Mouse (Mus musculus) embryonic facial prominence, embryonic 13.5 days (tissue): Measurements from ENCODE around the gene Stkld1. TPM values are rescaled to one million over a fixed set of nuclear protein-coding genes. Genes with fewer than 3 reads are reported as not detected.

Source experiments
- ATAC-seq: fragments of 200-750 bp; cut with Nextera tagmentation; 2 replicates; pipeline ENCODE4 v1.8.0; 2017; ENCODE audit warnings: low read depth; ENCODE audit not compliant: insufficient number of reproducible peaks, insufficient read depth, low FRiP score, low TSS enrichment
- H3K27ac ChIP-seq: fragments of 300-500 bp; sonication (generic); 2 replicates; pipeline ENCODE4 v1.5.1; 2015; ENCODE audit warnings: moderate library complexity, mild to moderate bottlenecking, inconsistent platforms
- H3K27me3 ChIP-seq: fragments of 300-500 bp; sonication (generic); 2 replicates; pipeline ENCODE4 v1.6.1; 2015; ENCODE audit warnings: mild to moderate bottlenecking, inconsistent platforms
- H3K36me3 ChIP-seq: fragments of 300-500 bp; sonication (generic); 2 replicates; pipeline ENCODE4 v1.6.1; 2015; ENCODE audit warnings: mild to moderate bottlenecking, inconsistent platforms
- H3K4me1 ChIP-seq: fragments of 300-500 bp; sonication (generic); 2 replicates; pipeline ENCODE4 v1.6.1; 2015; ENCODE audit warnings: inconsistent platforms
- H3K4me2 ChIP-seq: fragments of 300-500 bp; sonication (generic); 2 replicates; pipeline ENCODE4 v1.6.1; 2015; ENCODE audit warnings: moderate library complexity, mild to moderate bottlenecking, inconsistent platforms
- H3K4me3 ChIP-seq: fragments of 300-500 bp; sonication (generic); 2 replicates; pipeline ENCODE4 v1.5.1; 2015; ENCODE audit warnings: mild to moderate bottlenecking, inconsistent platforms
- H3K9ac ChIP-seq: fragments of 300-500 bp; sonication (generic); 2 replicates; pipeline ENCODE4 v1.6.1; 2015; ENCODE audit warnings: mild to moderate bottlenecking, inconsistent platforms
- H3K9me3 ChIP-seq: fragments of 300-500 bp; sonication (generic); 2 replicates; pipeline ENCODE4 v1.6.1; 2016; ENCODE audit warnings: inconsistent platforms
- WGBS: fragments of 180-500 bp; shearing (Covaris S2); methylation state at CpG from one replicate; pipeline ENCODE4 v1.1.7; 2015; ENCODE audit warnings: mixed read lengths; 5-methylcytosine and 5-hydroxymethylcytosine counted together
- polyA plus RNA-seq: library from polyadenylated mRNA; unstranded; fragments of >200 nt; fragmentation: Nextera tagmentation; extraction: Ambion mirVana; gene quantifications from 2 replicates; pipeline ENCODE4 v1.2.1, GENCODE M21; 2015

The Stkld1 gene
- polyA plus RNA-seq, 1 experiment from 2014 or later, result 0.22 TPM

- Histone ChIP-seq H3K36me3 (peaks cover 97% of the 10 kb centered on the region), H3K9me3 (no peaks in the 10 kb centered on the region), H3K4me1 (no peaks in the 10 kb centered on the region), H3K27me3 (no peaks in the 10 kb centered on the region), H3K27ac (no peak overlapping the region), H3K4me3 (no peak overlapping the region), H3K4me2 (no peak overlapping the region), H3K9ac (no peak overlapping the region)
- ATAC-seq, result no peak
- WGBS, result 86% methylated on average over 8 of the region's 8 CpGs
These were observed 17.6 kb downstream of the Stkld1 start for GRCm38 (mm10) chr2:26951346-26951905.

GRCm38 (mm10) chr2:26952193-26952592 lies 18.3 kb downstream of the Stkld1 start:
- H3K36me3 ChIP-seq, result peaks cover 97% of the 10 kb centered on the region
- no peak overlapping the region for H3K4me3 ChIP-seq
- WGBS, result 88% methylated on average over 4 of the region's 4 CpGs
- no peak overlapping the region for H3K9ac ChIP-seq
- H3K27me3 ChIP-seq, result no peaks in the 10 kb centered on the region
- ATAC-seq, result no peak
- no peak overlapping the region for H3K4me2 ChIP-seq
- H3K27ac ChIP-seq, result no peak overlapping the region
- H3K9me3 ChIP-seq, result no peaks in the 10 kb centered on the region
- no peaks in the 10 kb centered on the region for H3K4me1 ChIP-seq

GRCm38 (mm10) chr2:26952866-26953265 lies 19.0 kb downstream of the Stkld1 start:
- 82% methylated on average over 8 of the region's 8 CpGs for WGBS
- Histone ChIP-seq H3K4me1 (no peaks in the 10 kb centered on the region), H3K9ac (no peak overlapping the region), H3K9me3 (no peaks in the 10 kb centered on the region), H3K36me3 (peaks cover 97% of the 10 kb centered on the region), H3K4me2 (no peak overlapping the region), H3K4me3 (no peak overlapping the region), H3K27ac (no peak overlapping the region), H3K27me3 (no peaks in the 10 kb centered on the region)
- ATAC-seq, result no peak

GRCm38 (mm10) chr2:26954735-26955395 lies 21.0 kb downstream of the Stkld1 start:
- WGBS, result 90% methylated on average over 2 of the region's 2 CpGs
- Histone ChIP-seq H3K4me1 (no peaks in the 10 kb centered on the region), H3K27me3 (no peaks in the 10 kb centered on the region), H3K27ac (no peak overlapping the region), H3K9me3 (no peaks in the 10 kb centered on the region), H3K9ac (no peak overlapping the region), H3K4me2 (no peak overlapping the region), H3K4me3 (no peak overlapping the region), H3K36me3 (peaks cover 96% of the 10 kb centered on the region)
- ATAC-seq, result no peak

GRCm38 (mm10) chr2:26956811-26957487 lies 23.1 kb downstream of the Stkld1 start:
- peaks cover 6% of the 10 kb centered on the region for H3K4me1 ChIP-seq
- H3K27ac ChIP-seq, result no peak overlapping the region
- H3K9ac ChIP-seq, result no peak overlapping the region
- no peak overlapping the region for H3K4me2 ChIP-seq
- WGBS, result 94% methylated on average over 12 of the region's 12 CpGs
- H3K27me3 ChIP-seq, result no peaks in the 10 kb centered on the region
- no peaks in the 10 kb centered on the region for H3K9me3 ChIP-seq
- ATAC-seq, result no peak
- H3K4me3 ChIP-seq, result no peak overlapping the region
- peaks cover 92% of the 10 kb centered on the region for H3K36me3 ChIP-seq

- Histone ChIP-seq H3K27me3 (no peaks in the 10 kb centered on the region), H3K4me1 (peaks cover 11% of the 10 kb centered on the region), H3K36me3 (peaks cover 91% of the 10 kb centered on the region), H3K27ac (no peak overlapping the region), H3K9ac (no peak overlapping the region), H3K4me2 (no peak overlapping the region), H3K4me3 (no peak overlapping the region), H3K9me3 (no peaks in the 10 kb centered on the region)
- ATAC-seq, result no peak
- WGBS, result 81% methylated on average over 2 of the region's 2 CpGs
These were observed 23.6 kb downstream of the Stkld1 start for GRCm38 (mm10) chr2:26957488-26957859.

- 71% methylated on average over 4 of the region's 4 CpGs for WGBS
- no peak overlapping the region for H3K27ac ChIP-seq
- H3K9ac ChIP-seq, result no peak overlapping the region
- H3K4me3 ChIP-seq, result no peak overlapping the region
- peaks cover 25% of the 10 kb centered on the region for H3K4me1 ChIP-seq
- ATAC-seq, result no peak
- no peaks in the 10 kb centered on the region for H3K27me3 ChIP-seq
- no peaks in the 10 kb centered on the region for H3K9me3 ChIP-seq
- H3K4me2 ChIP-seq, result no peak overlapping the region
- peaks cover 58% of the 10 kb centered on the region for H3K36me3 ChIP-seq
These were observed 26.9 kb downstream of the Stkld1 start for GRCm38 (mm10) chr2:26960756-26961155.

- Histone ChIP-seq H3K4me1 (peaks cover 25% of the 10 kb centered on the region), H3K36me3 (peaks cover 26% of the 10 kb centered on the region), H3K9me3 (no peaks in the 10 kb centered on the region), H3K9ac (peak within 1 kb of the TSS; percentile 94), H3K27ac (peak within 1 kb of the TSS; percentile 99), H3K4me3 (peak within 1 kb of the TSS; percentile 83), H3K4me2 (peak within 1 kb of the TSS; percentile 81), H3K27me3 (no peaks in the 10 kb centered on the region)
- ATAC-seq, result peak; percentile 92
- WGBS, result under 1% methylated on average over 50 of the region's 50 CpGs
These were observed 30.3 kb downstream of the Stkld1 start, which contains the start of gene Rexo4 for GRCm38 (mm10) chr2:26963923-26964723. Rexo4 (minus strand) TSS chr2:26964386.

GRCm38 (mm10) chr2:26964724-26965370 lies 31.0 kb downstream of the Stkld1 start:
- peak overlapping the region; percentile 99 for H3K27ac ChIP-seq
- H3K9ac ChIP-seq, result peak overlapping the region; percentile 94
- no peaks in the 10 kb centered on the region for H3K9me3 ChIP-seq
- H3K27me3 ChIP-seq, result no peaks in the 10 kb centered on the region
- H3K4me2 ChIP-seq, result peak overlapping the region; percentile 81
- WGBS, result 14% methylated on average over 14 of the region's 14 CpGs
- peak overlapping the region; percentile 83 for H3K4me3 ChIP-seq
- no peak for ATAC-seq
- peaks cover 22% of the 10 kb centered on the region for H3K36me3 ChIP-seq
- H3K4me1 ChIP-seq, result peaks cover 25% of the 10 kb centered on the region

- H3K27me3 ChIP-seq, result no peaks in the 10 kb centered on the region
- ATAC-seq, result no peak
- WGBS, result 76% methylated on average over 2 of the region's 2 CpGs
- H3K4me2 ChIP-seq, result no peak overlapping the region
- no peak overlapping the region for H3K4me3 ChIP-seq
- no peak overlapping the region for H3K9ac ChIP-seq
- H3K27ac ChIP-seq, result no peak overlapping the region
- peaks cover under 1% of the 10 kb centered on the region for H3K36me3 ChIP-seq
- H3K4me1 ChIP-seq, result peaks cover 15% of the 10 kb centered on the region
- no peaks in the 10 kb centered on the region for H3K9me3 ChIP-seq
These were observed 33.4 kb downstream of the Stkld1 start for GRCm38 (mm10) chr2:26967262-26967661.

- Histone ChIP-seq H3K4me2 (no peak within 1 kb of the TSS), H3K36me3 (no peaks in the 10 kb centered on the region), H3K9me3 (no peaks in the 10 kb centered on the region), H3K9ac (no peak within 1 kb of the TSS), H3K4me1 (no peaks in the 10 kb centered on the region), H3K27me3 (no peaks in the 10 kb centered on the region), H3K4me3 (no peak within 1 kb of the TSS), H3K27ac (no peak within 1 kb of the TSS)
- WGBS, result 62% methylated on average over 3 of the region's 3 CpGs
- ATAC-seq, result no peak
These were observed 39.3 kb downstream of the Stkld1 start, which contains the start of gene Adamts13 for GRCm38 (mm10) chr2:26973116-26973515. Adamts13 (plus strand) TSS chr2:26973416.
